Mouse (Mus musculus) limb, embryonic 11.5 days (tissue): Measurements from ENCODE around the gene Ttc27. TPM values are rescaled to one million over a fixed set of nuclear protein-coding genes. Genes with fewer than 3 reads are reported as not detected.

Experiments used
- ATAC-seq: fragments of 200-750 bp; cut with Nextera tagmentation; 2 replicates; pipeline ENCODE4 v1.8.0; 2017; ENCODE audit warnings: low read depth; ENCODE audit not compliant: insufficient number of reproducible peaks, low FRiP score, low TSS enrichment
- DNase-seq: peaks from one replicate; pipeline ENCODE4 v3.0.0-alpha.2; 2015; ENCODE audit warnings: low spot score
- H3K27ac ChIP-seq: fragments of 300-500 bp; sonication (generic); replicated peaks from 2 replicates; pipeline ENCODE4 v1.5.1; 2014; ENCODE audit warnings: low read depth, mild to moderate bottlenecking, low read length
- H3K27me3 ChIP-seq: fragments of 300-500 bp; sonication (generic); 2 replicates; pipeline ENCODE4 v1.6.1; 2014; ENCODE audit warnings: mild to moderate bottlenecking, low read length, mixed read lengths; ENCODE audit not compliant: control insufficient read depth, insufficient read depth
- H3K36me3 ChIP-seq: fragments of 300-500 bp; sonication (generic); 2 replicates; pipeline ENCODE4 v1.6.1; 2014; ENCODE audit warnings: mild to moderate bottlenecking, low read length, moderate library complexity, mixed read lengths; ENCODE audit not compliant: control insufficient read depth, insufficient read depth
- H3K4me1 ChIP-seq: fragments of 300-500 bp; sonication (generic); 2 replicates; pipeline ENCODE4 v1.6.1; 2014; ENCODE audit warnings: low read length, mixed read lengths; ENCODE audit not compliant: control insufficient read depth, insufficient read depth
- H3K4me2 ChIP-seq: fragments of 300-500 bp; sonication (generic); 2 replicates; pipeline ENCODE4 v1.6.1; 2014; ENCODE audit warnings: low read depth, mild to moderate bottlenecking, moderate library complexity; ENCODE audit not compliant: severe bottlenecking
- H3K4me3 ChIP-seq: fragments of 300-500 bp; sonication (generic); 2 replicates; pipeline ENCODE4 v1.5.1; 2014; ENCODE audit warnings: low read depth, low read length
- H3K9ac ChIP-seq: fragments of 300-500 bp; sonication (generic); 2 replicates; pipeline ENCODE4 v1.6.1; 2014; ENCODE audit warnings: mild to moderate bottlenecking, low read length
- H3K9me3 ChIP-seq: fragments of 300-500 bp; sonication (generic); 2 replicates; pipeline ENCODE4 v1.6.1; 2016; ENCODE audit warnings: low read length; ENCODE audit not compliant: control insufficient read depth
- WGBS: fragments of 180-500 bp; shearing (Covaris S2); extraction: QIAGEN DNeasy Blood & Tissue Kit; methylation state at CpG from one replicate; pipeline ENCODE4 v1.1.7; 2014; 5-methylcytosine and 5-hydroxymethylcytosine counted together
- polyA plus RNA-seq: library from polyadenylated mRNA; unstranded; fragments of >200 nt; fragmentation: Nextera tagmentation; extraction: Ambion mirVana; gene quantifications from 2 replicates; pipeline ENCODE4 v1.2.1, GENCODE M21; 2014

Gene Ttc27
- polyA plus RNA-seq, 1 experiment from 2014 or later, result 31.0 TPM

DNA sequence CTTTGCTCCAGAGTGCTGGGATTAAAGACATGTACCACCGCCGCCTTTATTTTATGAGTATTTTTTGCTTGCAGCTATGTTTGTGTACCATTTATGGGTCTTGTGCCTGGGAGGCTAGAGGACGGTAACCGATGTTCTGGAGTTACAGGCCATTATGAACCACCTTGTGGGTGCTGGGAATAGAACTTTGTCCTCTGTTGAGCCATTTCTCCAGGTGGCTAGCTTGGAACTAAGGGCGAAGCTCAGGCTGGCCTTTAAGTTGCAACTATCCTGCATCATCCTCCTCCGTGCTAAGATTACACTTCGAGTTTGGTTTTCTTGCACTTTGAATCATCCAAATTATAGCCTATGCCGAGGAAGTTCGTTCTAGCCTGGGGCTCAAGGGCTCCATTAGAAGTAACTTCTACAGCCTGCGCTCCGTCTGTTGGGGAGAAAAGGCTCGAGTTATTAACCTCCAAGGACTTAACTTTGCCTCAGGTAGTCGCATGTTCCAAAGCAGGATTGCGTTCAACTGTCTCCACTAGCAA is 378 bp upstream of the Ttc27 start:
- H3K4me1 ChIP-seq, result no peaks in the 10 kb centered on the region
- 9% methylated on average over 14 of the region's 14 CpGs for WGBS
- H3K4me3 ChIP-seq, result peak overlapping the region; percentile 70
- DNase-seq (no peak), ATAC-seq (0 out of 2 replicates have a peak, but pooled peaks have one; percentile 23)
- peak overlapping the region; percentile 36; the same call in 1 of the 2 replicates for H3K9ac ChIP-seq
- no peaks in the 10 kb centered on the region for H3K9me3 ChIP-seq
- no peak overlapping the region for H3K27ac ChIP-seq
- H3K4me2 ChIP-seq, result peak overlapping the region; percentile 71
- H3K36me3 ChIP-seq, result no peaks in the 10 kb centered on the region
- H3K27me3 ChIP-seq, result no peaks in the 10 kb centered on the region

DNA sequence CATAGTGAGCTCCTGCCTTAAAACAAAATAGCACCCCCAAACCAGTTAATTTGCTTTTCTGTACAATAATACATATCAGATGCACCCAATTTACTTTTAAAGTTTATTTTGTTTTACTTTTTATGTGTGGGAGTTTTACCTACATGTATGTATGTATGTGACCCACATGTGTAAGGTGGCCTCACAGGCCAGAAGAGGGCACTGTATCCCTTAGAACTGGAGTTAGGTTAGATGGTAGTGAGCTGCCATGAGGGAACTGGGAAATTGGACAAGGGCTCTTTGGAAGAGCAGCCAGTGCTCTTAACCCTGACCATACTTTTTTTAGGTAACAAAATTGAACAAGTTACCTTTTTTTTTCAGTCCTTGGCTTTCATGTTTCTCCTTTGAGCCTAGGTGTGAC is 15.3 kb downstream of the Ttc27 start:
- Histone ChIP-seq H3K4me2 (no peak overlapping the region), H3K36me3 (no peaks in the 10 kb centered on the region), H3K27me3 (no peaks in the 10 kb centered on the region), H3K9ac (no peak overlapping the region), H3K4me1 (no peaks in the 10 kb centered on the region), H3K4me3 (no peak overlapping the region), H3K9me3 (no peaks in the 10 kb centered on the region), H3K27ac (no peak overlapping the region)
- no peak for DNase-seq
- ATAC-seq, result no peak

DNA sequence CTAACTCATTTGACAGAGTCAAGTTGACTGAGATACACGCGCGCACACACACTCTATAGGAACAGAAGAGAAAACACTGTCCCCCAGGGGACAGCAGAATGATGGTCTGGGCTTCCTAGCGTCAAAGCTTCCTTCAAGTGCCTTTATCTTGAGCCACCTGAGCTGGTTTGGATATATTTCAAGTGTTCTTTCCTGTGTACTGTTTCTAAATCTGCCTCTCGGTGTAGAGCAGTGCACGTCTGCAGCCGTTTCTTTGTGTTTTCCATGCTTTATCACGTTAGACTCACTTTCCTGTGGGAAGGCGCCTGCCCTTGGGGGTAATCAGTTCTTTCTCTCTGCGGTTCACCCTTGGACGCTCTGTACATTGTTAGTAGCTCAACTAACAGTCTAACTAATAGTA is 17.9 kb downstream of the Ttc27 start:
- no peak for ATAC-seq
- WGBS, result 90% methylated on average over 11 of the region's 11 CpGs
- no peak overlapping the region for H3K9ac ChIP-seq
- no peaks in the 10 kb centered on the region for H3K27me3 ChIP-seq
- H3K36me3 ChIP-seq, result peaks cover 2% of the 10 kb centered on the region; the same call in 1 of the 2 replicates
- no peak for DNase-seq
- H3K4me1 ChIP-seq, result no peaks in the 10 kb centered on the region
- H3K4me3 ChIP-seq, result no peak overlapping the region
- H3K9me3 ChIP-seq, result no peaks in the 10 kb centered on the region
- H3K27ac ChIP-seq, result no peak overlapping the region
- H3K4me2 ChIP-seq, result no peak overlapping the region

DNA sequence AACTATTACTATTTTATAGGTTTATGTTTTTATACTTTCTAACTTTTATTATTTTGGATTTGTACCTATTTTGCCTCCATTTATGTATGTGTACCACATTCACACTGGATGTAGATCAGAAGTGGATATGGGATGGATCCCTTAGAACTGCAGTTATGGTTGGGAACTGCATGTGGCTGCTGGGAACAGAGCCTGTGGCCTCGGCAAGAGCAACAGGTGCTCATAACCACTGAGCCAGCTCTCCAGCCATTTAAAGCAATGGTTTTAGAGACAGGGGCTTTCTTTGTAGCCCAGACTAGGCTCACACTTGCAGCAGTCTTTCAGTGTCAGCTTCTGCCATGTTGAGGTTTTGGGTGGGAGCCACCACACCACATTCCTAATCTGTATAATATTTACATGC is 32.1 kb downstream of the Ttc27 start:
- Histone ChIP-seq H3K9me3 (no peaks in the 10 kb centered on the region), H3K4me3 (no peak overlapping the region), H3K36me3 (peaks cover 5% of the 10 kb centered on the region; the same call in 1 of the 2 replicates), H3K27ac (no peak overlapping the region), H3K4me1 (no peaks in the 10 kb centered on the region), H3K27me3 (no peaks in the 10 kb centered on the region), H3K4me2 (no peak overlapping the region), H3K9ac (no peak overlapping the region)
- DNase-seq (no peak), ATAC-seq (no peak)
- WGBS, result 71% methylated on average over 1 of the region's 1 CpGs

DNA sequence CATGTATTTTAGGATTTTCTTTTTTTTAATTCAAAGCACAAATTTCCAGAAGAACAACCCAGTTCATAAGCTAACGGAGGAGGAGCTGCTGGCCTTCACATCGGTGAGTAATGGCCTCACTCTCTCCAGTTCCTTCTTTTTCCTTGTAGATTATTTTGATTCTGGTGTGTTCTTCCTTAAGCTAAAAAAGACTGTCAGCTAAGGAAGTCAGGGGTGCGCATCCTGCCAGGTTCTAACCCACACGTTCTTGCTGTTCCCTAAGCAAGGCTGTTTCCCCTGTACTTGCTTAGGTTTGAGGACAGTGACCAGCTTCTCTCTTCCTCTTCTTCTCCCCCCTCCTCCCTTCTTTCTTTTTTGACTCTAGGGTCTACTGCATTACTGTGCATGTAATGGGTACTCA is 33.5 kb downstream of the Ttc27 start:
- ATAC-seq, result no peak
- whole genome bisulfite sequencing, result 94% methylated on average over 4 of the region's 4 CpGs

DNA sequence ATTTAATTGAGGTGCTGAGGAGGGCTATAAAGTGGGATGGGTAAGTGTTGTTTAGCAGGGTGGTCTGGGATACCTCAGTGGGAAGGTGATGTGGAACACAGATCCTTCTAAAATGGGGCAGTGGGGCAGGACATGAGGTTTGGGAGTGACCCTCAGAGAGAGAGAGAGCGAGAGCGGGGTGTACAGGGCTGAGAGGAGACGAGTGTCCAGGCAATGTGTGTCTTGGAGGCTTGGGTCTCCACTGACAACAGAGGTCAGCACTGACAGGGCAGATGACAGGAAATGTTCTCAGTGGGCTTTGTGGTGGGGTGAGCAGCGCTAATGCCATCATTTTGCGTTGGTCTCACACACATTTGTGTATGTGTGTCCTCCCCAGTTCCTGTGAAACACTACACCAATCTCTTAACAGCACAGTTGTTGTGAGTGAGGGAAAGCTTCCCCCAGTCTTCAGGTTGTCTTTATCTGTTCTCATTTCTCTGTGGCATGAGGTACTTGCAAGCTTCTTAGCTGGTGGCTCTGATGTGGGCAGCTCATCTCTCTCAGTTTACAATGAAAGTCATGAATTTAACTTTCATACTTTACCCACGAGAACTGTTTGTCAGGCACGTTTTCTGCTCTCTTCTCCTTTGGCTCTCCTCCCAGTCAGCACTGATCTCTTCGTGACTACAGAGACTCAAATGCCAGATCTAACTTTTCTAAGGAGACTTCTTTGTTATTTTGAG is 35.5 kb downstream of the Ttc27 start:
- Histone ChIP-seq H3K36me3 (peaks cover 3% of the 10 kb centered on the region; the same call in 1 of the 2 replicates), H3K27ac (no peak overlapping the region), H3K4me1 (no peaks in the 10 kb centered on the region), H3K9ac (no peak overlapping the region), H3K9me3 (no peaks in the 10 kb centered on the region), H3K4me3 (no peak overlapping the region), H3K4me2 (no peak overlapping the region), H3K27me3 (no peaks in the 10 kb centered on the region)
- no peak for DNase-seq
- WGBS, result 85% methylated on average over 8 of the region's 8 CpGs
- ATAC-seq, result no peak

More for the DNA sequence above, 33.5 kb downstream of the Ttc27 start:
- H3K27ac ChIP-seq, result no peak overlapping the region
- peaks cover 5% of the 10 kb centered on the region; the same call in 1 of the 2 replicates for H3K36me3 ChIP-seq
- no peak for DNase-seq
- no peak overlapping the region for H3K4me2 ChIP-seq
- no peaks in the 10 kb centered on the region for H3K9me3 ChIP-seq
- no peak overlapping the region for H3K9ac ChIP-seq
- no peak overlapping the region for H3K4me3 ChIP-seq
- H3K4me1 ChIP-seq, result no peaks in the 10 kb centered on the region
- H3K27me3 ChIP-seq, result no peaks in the 10 kb centered on the region

DNA sequence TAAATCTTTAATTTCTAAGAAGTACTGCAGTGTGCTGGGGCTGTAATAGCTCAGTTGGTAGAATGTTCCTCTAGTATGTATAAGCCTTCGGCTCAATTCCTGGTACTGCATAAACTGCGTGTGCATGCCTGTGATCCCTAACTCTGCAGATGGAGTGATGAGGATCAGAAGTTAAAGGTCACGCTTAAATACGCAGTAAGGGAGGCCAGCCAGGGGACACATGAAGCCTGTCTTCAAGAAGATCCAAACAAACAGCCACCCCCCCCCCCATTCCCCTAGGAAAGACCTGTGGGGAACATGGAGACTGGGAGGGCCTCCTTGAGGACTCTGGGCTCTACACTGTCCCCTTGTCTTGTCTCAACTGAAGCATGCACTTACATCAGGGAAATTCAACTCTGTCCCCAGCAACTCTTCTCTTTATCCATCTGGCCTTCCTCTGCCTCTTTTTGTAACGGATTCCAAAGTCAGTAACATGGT is 36.1 kb downstream of the Ttc27 start:
- no peak overlapping the region for H3K27ac ChIP-seq
- peaks cover 3% of the 10 kb centered on the region; the same call in 1 of the 2 replicates for H3K36me3 ChIP-seq
- ATAC-seq, result no peak
- H3K9ac ChIP-seq, result no peak overlapping the region
- no peaks in the 10 kb centered on the region for H3K4me1 ChIP-seq
- H3K27me3 ChIP-seq, result no peaks in the 10 kb centered on the region
- 87% methylated on average over 5 of the region's 5 CpGs for WGBS
- H3K4me2 ChIP-seq, result no peak overlapping the region
- no peak overlapping the region for H3K4me3 ChIP-seq
- DNase-seq, result no peak
- no peaks in the 10 kb centered on the region for H3K9me3 ChIP-seq

DNA sequence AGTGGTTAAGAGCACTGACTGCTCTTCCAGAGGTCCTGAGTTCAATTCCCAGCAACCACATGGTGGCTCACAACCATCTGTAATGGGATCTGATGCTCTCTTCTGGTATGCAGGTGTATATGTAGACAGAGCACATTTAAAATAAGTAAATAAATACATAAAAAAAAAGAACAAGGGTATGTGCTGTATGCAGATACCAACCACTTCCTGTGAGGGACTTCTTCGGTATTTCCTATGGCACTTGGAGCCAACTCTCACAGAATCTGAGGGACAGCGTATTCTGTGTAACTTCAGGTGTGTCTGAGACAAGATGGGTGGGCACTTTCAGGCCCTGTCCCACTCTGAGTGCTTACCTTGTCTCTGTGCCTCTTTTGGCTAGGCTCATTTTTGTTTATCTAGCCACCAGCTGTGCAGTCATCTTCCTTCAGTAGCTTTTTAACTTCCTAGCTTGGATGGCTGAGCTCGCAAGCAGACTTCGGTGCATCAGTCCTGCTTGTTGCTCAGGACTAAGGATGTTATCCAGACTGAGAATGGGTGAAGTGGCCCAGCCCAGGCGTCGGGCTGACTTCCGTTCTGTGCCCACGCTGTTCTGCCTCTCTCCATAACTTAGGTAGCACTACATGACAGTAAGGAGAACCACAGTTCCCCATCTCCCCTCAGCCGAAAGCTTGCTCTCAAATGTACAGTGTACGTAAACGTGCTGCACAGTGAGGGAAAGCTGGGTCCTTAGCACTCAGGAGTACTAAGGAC is 37.0 kb downstream of the Ttc27 start:
- Histone ChIP-seq H3K4me3 (no peak overlapping the region), H3K27ac (no peak overlapping the region), H3K36me3 (peaks cover 3% of the 10 kb centered on the region; the same call in 1 of the 2 replicates), H3K4me2 (no peak overlapping the region), H3K9me3 (no peaks in the 10 kb centered on the region), H3K27me3 (no peaks in the 10 kb centered on the region), H3K9ac (no peak overlapping the region), H3K4me1 (no peaks in the 10 kb centered on the region)
- DNase-seq, result no peak
- no peak for ATAC-seq
- WGBS, result 95% methylated on average over 11 of the region's 11 CpGs
